Mouse (Mus musculus): ENCODE measurements around the gene Fabp7. TPM values are rescaled to one million over a fixed set of nuclear protein-coding genes. Genes with fewer than 3 reads are reported as not detected.

Gene Fabp7
- total RNA-seq, 1 experiment: 0.27 TPM

DNA sequence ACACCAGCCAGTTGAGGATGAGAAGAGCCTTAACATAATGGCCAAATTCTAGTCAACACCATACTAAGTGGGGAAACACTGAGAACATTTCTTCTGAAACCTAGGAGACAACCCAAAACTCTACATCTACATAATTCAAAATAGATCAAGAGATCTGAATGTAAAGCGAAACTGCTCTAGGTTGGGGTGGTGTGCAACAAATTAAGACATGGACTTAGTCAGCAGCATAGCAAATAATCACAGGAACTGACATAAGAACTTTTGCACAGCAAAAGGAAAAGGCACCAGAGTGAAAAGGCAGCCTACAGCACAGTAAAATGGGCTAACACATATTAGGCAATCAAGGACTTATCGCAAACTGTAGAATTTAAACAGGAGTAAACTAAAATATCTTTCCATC is 34.5 kb downstream of the Fabp7 start:
- Histone ChIP-seq H3K4me1 (ENCODE audit: control insufficient read depth in 2 of 2, insufficient read depth in 2 of 2, low read length in 2 of 2, poor library complexity in 1 of 2) (no peaks in the 10 kb centered on the region), H3K27ac (ENCODE audit: insufficient read depth, low read depth, low read length, poor library complexity, severe bottlenecking) (no peak overlapping the region), H3K4me3 (ENCODE audit: insufficient read depth in 1 of 2, low read depth in 1 of 2, low read length in 2 of 2, poor library complexity in 1 of 2, severe bottlenecking in 1 of 2) (no peak overlapping the region), H3K36me3 (ENCODE audit: control insufficient read depth, insufficient read depth, low read length, poor library complexity, severe bottlenecking) (no peaks in the 10 kb centered on the region), H3K9me3 (ENCODE audit: control insufficient read depth, insufficient read depth, low read depth, low read length) (no peaks in the 10 kb centered on the region), H3K9ac (ENCODE audit: insufficient read depth, low read depth, low read length, poor library complexity, severe bottlenecking) (no peak overlapping the region)
- DNase-seq (ENCODE audit: low read depth, low spot score): no peak
- TF ChIP-seq ZNF384 (IDR thresholded peaks at IDR 0.05; ENCODE audit: low read depth, low read length): no peak
- TF ChIP-seq CHD2 (IDR thresholded peaks at IDR 0.05; ENCODE audit: low read depth, low read length): no peak
- TF ChIP-seq ZC3H11A (IDR thresholded peaks at IDR 0.05; ENCODE audit: borderline replicate concordance, low read depth, low read length): no peak
- no peak for TF ChIP-seq HCFC1 (IDR thresholded peaks at IDR 0.05; ENCODE audit: borderline replicate concordance, insufficient read depth, low read length)
- no peak for TF ChIP-seq MAFK (IDR thresholded peaks at IDR 0.05; ENCODE audit: insufficient read depth, low read depth, low read length)
- in situ Hi-C loops (cut with MboI; ENCODE audit: low sequenced_read_pairs in 2 of 2, unreplicated experiment in 2 of 2): no loop called here

DNA sequence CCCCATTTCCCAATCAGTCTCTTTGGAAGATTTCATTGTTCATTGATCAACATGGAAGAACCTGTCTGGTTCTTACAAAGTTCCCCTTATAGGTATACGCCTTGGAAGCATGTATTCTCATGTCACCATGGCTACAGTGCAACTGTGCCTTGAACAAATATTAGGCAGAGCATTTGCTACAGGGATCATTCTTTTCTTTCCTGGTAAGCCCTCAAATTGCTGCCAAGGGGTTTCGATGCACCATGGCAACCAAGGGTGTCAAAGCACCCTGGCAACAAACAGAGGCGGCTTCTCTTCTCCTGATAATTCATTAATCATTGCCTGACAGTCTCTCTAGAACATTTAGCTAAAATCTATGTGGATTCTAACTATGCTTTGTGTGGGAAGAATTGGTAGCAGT is 37.8 kb downstream of the Fabp7 start:
- Histone ChIP-seq H3K9me3 (ENCODE audit: control insufficient read depth, insufficient read depth, low read depth, low read length) (no peaks in the 10 kb centered on the region), H3K36me3 (ENCODE audit: control insufficient read depth, insufficient read depth, low read length, poor library complexity, severe bottlenecking) (no peaks in the 10 kb centered on the region), H3K4me1 (ENCODE audit: control insufficient read depth in 2 of 2, insufficient read depth in 2 of 2, low read length in 2 of 2, poor library complexity in 1 of 2) (no peaks in the 10 kb centered on the region), H3K4me3 (ENCODE audit: insufficient read depth in 1 of 2, low read depth in 1 of 2, low read length in 2 of 2, poor library complexity in 1 of 2, severe bottlenecking in 1 of 2) (no peak overlapping the region), H3K9ac (ENCODE audit: insufficient read depth, low read depth, low read length, poor library complexity, severe bottlenecking) (no peak overlapping the region), H3K27ac (ENCODE audit: insufficient read depth, low read depth, low read length, poor library complexity, severe bottlenecking) (no peak overlapping the region)
- TF ChIP-seq ZC3H11A (IDR thresholded peaks at IDR 0.05; ENCODE audit: borderline replicate concordance, low read depth, low read length) (no peak), HCFC1 (IDR thresholded peaks at IDR 0.05; ENCODE audit: borderline replicate concordance, insufficient read depth, low read length) (no peak), ZNF384 (IDR thresholded peaks at IDR 0.05; ENCODE audit: low read depth, low read length) (no peak), MAFK (IDR thresholded peaks at IDR 0.05; ENCODE audit: insufficient read depth, low read depth, low read length) (no peak), CHD2 (IDR thresholded peaks at IDR 0.05; ENCODE audit: low read depth, low read length) (no peak)
- in situ Hi-C loops (cut with MboI; ENCODE audit: low sequenced_read_pairs in 2 of 2, unreplicated experiment in 2 of 2): no loop called here
- no peak for DNase-seq (ENCODE audit: low read depth, low spot score)

DNA sequence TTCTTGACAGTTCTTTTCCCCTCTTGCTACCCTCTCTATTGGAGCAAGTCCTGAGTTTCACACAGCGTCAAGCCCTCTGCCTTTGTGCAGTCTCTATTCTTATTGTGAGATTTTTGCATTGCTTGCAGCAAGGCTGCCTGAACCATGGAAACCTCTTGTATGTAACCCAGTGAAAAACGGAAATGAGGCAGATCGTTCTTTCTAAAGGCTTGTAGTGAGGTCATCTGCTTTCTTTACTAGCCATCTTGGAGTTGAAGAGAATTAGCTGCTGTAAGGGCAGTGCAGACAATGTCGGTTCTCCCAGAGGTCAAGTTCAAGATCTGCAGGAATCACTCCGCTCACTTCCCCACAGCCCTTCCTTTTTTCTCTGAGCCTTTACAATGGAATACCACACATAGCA is 44.0 kb downstream of the Fabp7 start:
- Histone ChIP-seq H3K4me3 (ENCODE audit: insufficient read depth in 1 of 2, low read depth in 1 of 2, low read length in 2 of 2, poor library complexity in 1 of 2, severe bottlenecking in 1 of 2) (no peak overlapping the region), H3K27ac (ENCODE audit: insufficient read depth, low read depth, low read length, poor library complexity, severe bottlenecking) (no peak overlapping the region), H3K4me1 (ENCODE audit: control insufficient read depth in 2 of 2, insufficient read depth in 2 of 2, low read length in 2 of 2, poor library complexity in 1 of 2) (no peaks in the 10 kb centered on the region), H3K9me3 (ENCODE audit: control insufficient read depth, insufficient read depth, low read depth, low read length) (no peaks in the 10 kb centered on the region), H3K9ac (ENCODE audit: insufficient read depth, low read depth, low read length, poor library complexity, severe bottlenecking) (no peak overlapping the region), H3K36me3 (ENCODE audit: control insufficient read depth, insufficient read depth, low read length, poor library complexity, severe bottlenecking) (no peaks in the 10 kb centered on the region)
- TF ChIP-seq MAFK (IDR thresholded peaks at IDR 0.05; ENCODE audit: insufficient read depth, low read depth, low read length) (no peak), CHD2 (IDR thresholded peaks at IDR 0.05; ENCODE audit: low read depth, low read length) (no peak), HCFC1 (IDR thresholded peaks at IDR 0.05; ENCODE audit: borderline replicate concordance, insufficient read depth, low read length) (no peak), ZNF384 (IDR thresholded peaks at IDR 0.05; ENCODE audit: low read depth, low read length) (no peak), ZC3H11A (IDR thresholded peaks at IDR 0.05; ENCODE audit: borderline replicate concordance, low read depth, low read length) (no peak)
- DNase-seq (ENCODE audit: low read depth, low spot score): no peak
- in situ Hi-C loops (cut with MboI; ENCODE audit: low sequenced_read_pairs in 2 of 2, unreplicated experiment in 2 of 2): no loop called here

DNA sequence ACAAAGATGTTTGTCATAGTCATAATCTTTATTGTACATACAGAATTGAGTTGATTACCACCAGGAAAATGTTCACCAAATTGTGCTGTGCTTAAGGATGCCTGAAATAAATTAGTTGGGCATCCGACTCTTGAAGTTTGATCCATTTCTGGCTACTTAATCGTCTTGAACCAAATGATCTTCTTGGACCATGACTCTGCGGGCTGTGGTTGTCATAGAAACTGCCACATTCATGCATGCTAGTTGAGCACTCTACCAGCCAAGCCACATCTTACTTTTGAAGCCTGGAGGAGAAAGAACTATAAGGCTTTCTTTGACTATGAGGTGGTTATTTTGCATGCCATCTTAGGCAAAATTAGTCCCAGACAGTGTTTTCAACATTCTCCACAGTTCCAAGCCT is 44.9 kb downstream of the Fabp7 start:
- Histone ChIP-seq H3K27ac (ENCODE audit: insufficient read depth, low read depth, low read length, poor library complexity, severe bottlenecking) (no peak overlapping the region), H3K4me3 (ENCODE audit: insufficient read depth in 1 of 2, low read depth in 1 of 2, low read length in 2 of 2, poor library complexity in 1 of 2, severe bottlenecking in 1 of 2) (no peak overlapping the region), H3K9me3 (ENCODE audit: control insufficient read depth, insufficient read depth, low read depth, low read length) (no peaks in the 10 kb centered on the region), H3K4me1 (ENCODE audit: control insufficient read depth in 2 of 2, insufficient read depth in 2 of 2, low read length in 2 of 2, poor library complexity in 1 of 2) (no peaks in the 10 kb centered on the region), H3K9ac (ENCODE audit: insufficient read depth, low read depth, low read length, poor library complexity, severe bottlenecking) (no peak overlapping the region), H3K36me3 (ENCODE audit: control insufficient read depth, insufficient read depth, low read length, poor library complexity, severe bottlenecking) (no peaks in the 10 kb centered on the region)
- in situ Hi-C loops (cut with MboI; ENCODE audit: low sequenced_read_pairs in 2 of 2, unreplicated experiment in 2 of 2): no loop called here
- no peak for DNase-seq (ENCODE audit: low read depth, low spot score)
- TF ChIP-seq ZNF384 (IDR thresholded peaks at IDR 0.05; ENCODE audit: low read depth, low read length) (no peak), ZC3H11A (IDR thresholded peaks at IDR 0.05; ENCODE audit: borderline replicate concordance, low read depth, low read length) (no peak), HCFC1 (IDR thresholded peaks at IDR 0.05; ENCODE audit: borderline replicate concordance, insufficient read depth, low read length) (no peak), CHD2 (IDR thresholded peaks at IDR 0.05; ENCODE audit: low read depth, low read length) (no peak), MAFK (IDR thresholded peaks at IDR 0.05; ENCODE audit: insufficient read depth, low read depth, low read length) (no peak)

DNA sequence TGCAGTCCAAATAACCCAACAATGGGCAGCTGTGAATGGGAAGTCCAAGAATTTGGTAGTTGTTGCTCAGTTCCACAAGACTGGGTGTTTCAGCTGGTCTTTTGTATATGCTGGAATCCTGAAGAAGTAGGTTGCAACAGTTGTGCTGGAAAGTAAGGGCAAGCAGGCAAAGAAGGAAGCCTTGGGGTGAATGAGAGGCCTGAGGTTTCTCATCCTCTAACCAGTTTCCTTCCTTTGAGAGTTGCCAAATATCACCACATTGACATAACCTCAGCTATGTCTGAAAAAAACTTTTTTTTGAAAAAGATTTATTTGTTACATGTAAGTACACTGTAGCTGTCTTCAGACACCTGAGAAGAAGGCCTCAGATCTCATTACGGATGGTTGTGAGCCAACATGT is 50.4 kb downstream of the Fabp7 start:
- Histone ChIP-seq H3K4me1 (ENCODE audit: control insufficient read depth in 2 of 2, insufficient read depth in 2 of 2, low read length in 2 of 2, poor library complexity in 1 of 2) (no peaks in the 10 kb centered on the region), H3K27ac (ENCODE audit: insufficient read depth, low read depth, low read length, poor library complexity, severe bottlenecking) (no peak overlapping the region), H3K4me3 (ENCODE audit: insufficient read depth in 1 of 2, low read depth in 1 of 2, low read length in 2 of 2, poor library complexity in 1 of 2, severe bottlenecking in 1 of 2) (no peak overlapping the region), H3K36me3 (ENCODE audit: control insufficient read depth, insufficient read depth, low read length, poor library complexity, severe bottlenecking) (no peaks in the 10 kb centered on the region), H3K9ac (ENCODE audit: insufficient read depth, low read depth, low read length, poor library complexity, severe bottlenecking) (no peak overlapping the region), H3K9me3 (ENCODE audit: control insufficient read depth, insufficient read depth, low read depth, low read length) (no peaks in the 10 kb centered on the region)
- in situ Hi-C loops (cut with MboI; ENCODE audit: low sequenced_read_pairs in 2 of 2, unreplicated experiment in 2 of 2): no loop called here
- TF ChIP-seq MAFK (IDR thresholded peaks at IDR 0.05; ENCODE audit: insufficient read depth, low read depth, low read length) (no peak), HCFC1 (IDR thresholded peaks at IDR 0.05; ENCODE audit: borderline replicate concordance, insufficient read depth, low read length) (no peak), ZNF384 (IDR thresholded peaks at IDR 0.05; ENCODE audit: low read depth, low read length) (no peak)
- DNase-seq (ENCODE audit: low read depth, low spot score): no peak
